Mouse (Mus musculus): ENCODE results near the gene Samd8. TPM values are rescaled to one million over a fixed set of nuclear protein-coding genes. Genes with fewer than 3 reads are reported as not detected.
A peak's percentile ranks its signal among the peaks of the same experiment; 100 is the strongest.

Gene Samd8
- polyA plus RNA-seq, 1 experiment from 2014 or later: 16.9 TPM

DNA sequence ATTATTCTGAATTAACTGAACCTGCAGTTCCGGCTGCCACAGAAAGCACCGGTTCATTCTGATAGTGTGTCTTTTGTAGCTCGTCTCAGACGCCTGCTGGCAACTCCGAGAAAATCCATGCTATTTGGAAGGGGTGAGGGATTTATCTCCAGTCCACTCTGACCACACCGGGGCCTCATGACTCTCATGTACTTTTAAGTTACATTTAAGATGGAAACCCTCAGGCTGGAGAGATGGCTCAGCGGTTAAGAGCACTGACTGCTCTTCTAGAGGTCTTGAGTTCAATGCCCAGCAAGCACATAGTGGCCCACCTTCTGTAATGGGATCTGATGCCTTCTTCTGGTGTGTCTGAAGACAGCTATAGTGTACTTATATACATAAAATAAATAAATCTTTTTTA is 72.0 kb downstream of the Samd8 start:
- Histone ChIP-seq H3K4me3 (no peak overlapping the region), H3K36me3 (no peaks in the 10 kb centered on the region), H3K4me2 (no peak overlapping the region), H3K9me3 (no peaks in the 10 kb centered on the region), H3K27ac (replicated peaks) (0 out of 2 replicates have a peak overlapping the region, but pooled peaks have one; percentile 13), H3K4me1 (replicated peaks) (peaks cover 10% of the 10 kb centered on the region), H3K27me3 (no peaks in the 10 kb centered on the region), H3K9ac (no peak overlapping the region)
- no peak for ATAC-seq (ENCODE audit: low read depth)
- 70% methylated on average over 7 of the region's 7 CpGs for WGBS

DNA sequence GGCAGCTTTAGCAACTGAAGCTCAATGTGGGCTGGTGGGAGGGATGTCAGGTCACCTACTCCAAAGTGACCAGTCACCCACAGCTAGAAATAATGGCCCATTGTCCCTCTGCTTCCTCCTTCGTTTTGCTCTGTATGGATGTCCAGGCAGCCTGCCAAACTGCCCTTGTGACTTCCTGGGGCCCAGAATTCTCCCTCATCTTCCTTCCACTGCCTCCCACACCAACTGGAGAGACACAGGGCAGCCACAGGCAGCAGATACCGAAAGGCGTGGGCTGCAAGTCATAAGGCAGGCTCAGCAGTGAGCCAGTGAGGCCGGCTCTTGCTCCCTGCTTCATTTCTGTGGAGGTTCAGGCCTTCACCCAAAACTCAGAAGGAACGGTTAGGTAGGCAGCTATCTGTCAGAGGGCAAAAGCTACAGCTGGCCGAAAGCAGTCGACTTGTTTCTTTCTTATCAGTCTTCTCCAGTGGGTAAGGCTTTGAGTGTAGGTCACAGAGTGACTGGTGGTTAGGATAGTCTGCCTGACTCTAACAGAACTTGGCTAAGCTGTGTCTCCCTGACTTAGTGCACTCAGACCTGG is 72.6 kb downstream of the Samd8 start:
- H3K4me1 ChIP-seq (replicated peaks): peaks cover 10% of the 10 kb centered on the region
- 65% methylated on average over 7 of the region's 7 CpGs for WGBS
- ATAC-seq (ENCODE audit: low read depth): no peak; the same call in 1 of the 2 replicates
- H3K36me3 ChIP-seq: no peaks in the 10 kb centered on the region
- H3K27me3 ChIP-seq: no peaks in the 10 kb centered on the region
- H3K4me3 ChIP-seq: no peak overlapping the region
- no peak overlapping the region for H3K9ac ChIP-seq
- H3K27ac ChIP-seq (replicated peaks): peak overlapping the region; percentile 42
- H3K9me3 ChIP-seq: no peaks in the 10 kb centered on the region
- H3K4me2 ChIP-seq: no peak overlapping the region

DNA sequence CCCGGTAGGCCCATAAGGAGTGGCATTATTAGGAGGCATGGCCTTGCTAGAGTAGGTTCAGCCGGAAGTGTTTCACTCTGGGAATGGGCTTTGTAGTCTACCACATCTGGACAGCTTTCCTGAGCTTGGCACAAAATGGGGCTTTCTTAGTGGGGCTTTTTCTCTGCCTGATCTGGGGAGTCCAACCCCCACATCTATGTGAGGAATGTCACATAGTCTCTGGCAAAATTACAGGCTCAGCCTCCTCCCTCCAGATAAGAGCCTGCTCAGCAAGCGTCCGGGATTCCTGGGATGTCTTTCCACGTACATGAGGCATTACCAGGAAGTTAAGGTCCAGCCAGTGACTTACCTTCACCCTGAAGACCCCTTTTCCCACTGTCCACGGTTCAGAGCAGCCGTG is 73.6 kb downstream of the Samd8 start:
- no peaks in the 10 kb centered on the region for H3K36me3 ChIP-seq
- no peaks in the 10 kb centered on the region for H3K9me3 ChIP-seq
- no peak overlapping the region for H3K9ac ChIP-seq
- WGBS: 80% methylated on average over 7 of the region's 7 CpGs
- no peak overlapping the region for H3K4me3 ChIP-seq
- no peak for ATAC-seq (ENCODE audit: low read depth)
- no peak overlapping the region for H3K4me2 ChIP-seq
- H3K27ac ChIP-seq (replicated peaks): no peak overlapping the region
- H3K4me1 ChIP-seq (replicated peaks): peaks cover 10% of the 10 kb centered on the region
- H3K27me3 ChIP-seq: no peaks in the 10 kb centered on the region

DNA sequence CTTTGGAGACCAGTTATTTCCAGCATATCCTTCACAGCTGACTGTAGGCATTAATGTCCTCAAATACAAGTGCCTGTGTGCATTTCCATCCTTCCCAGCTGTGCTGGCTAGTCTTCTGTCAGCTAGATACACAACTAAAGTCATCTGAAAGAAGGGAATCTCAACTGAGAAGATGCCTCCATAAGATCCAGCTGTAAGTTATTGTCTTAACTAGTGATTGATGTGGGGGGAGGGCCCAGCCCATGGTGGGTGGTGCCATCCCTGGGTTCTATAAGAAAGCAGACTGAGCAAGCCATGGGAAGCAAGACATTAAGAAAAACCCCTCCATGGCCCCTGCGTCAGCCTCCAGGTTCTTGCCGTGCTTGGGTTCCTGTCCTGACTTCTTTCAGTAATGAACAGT is 74.6 kb downstream of the Samd8 start, which contains the start of gene Vdac2:
Vdac2 (plus strand) TSS at position 301 of the 400 bp plus-strand sequence.
- H3K9ac ChIP-seq: no peak within 1 kb of the TSS
- H3K9me3 ChIP-seq: no peaks in the 10 kb centered on the region
- WGBS: 90% methylated on average over 2 of the region's 2 CpGs
- no peak within 1 kb of the TSS for H3K4me2 ChIP-seq
- H3K36me3 ChIP-seq: no peaks in the 10 kb centered on the region
- ATAC-seq (ENCODE audit: low read depth): no peak
- H3K4me1 ChIP-seq (replicated peaks): peaks cover 10% of the 10 kb centered on the region
- no peaks in the 10 kb centered on the region for H3K27me3 ChIP-seq
- no peak within 1 kb of the TSS for H3K4me3 ChIP-seq
- H3K27ac ChIP-seq (replicated peaks): no peak within 1 kb of the TSS

DNA sequence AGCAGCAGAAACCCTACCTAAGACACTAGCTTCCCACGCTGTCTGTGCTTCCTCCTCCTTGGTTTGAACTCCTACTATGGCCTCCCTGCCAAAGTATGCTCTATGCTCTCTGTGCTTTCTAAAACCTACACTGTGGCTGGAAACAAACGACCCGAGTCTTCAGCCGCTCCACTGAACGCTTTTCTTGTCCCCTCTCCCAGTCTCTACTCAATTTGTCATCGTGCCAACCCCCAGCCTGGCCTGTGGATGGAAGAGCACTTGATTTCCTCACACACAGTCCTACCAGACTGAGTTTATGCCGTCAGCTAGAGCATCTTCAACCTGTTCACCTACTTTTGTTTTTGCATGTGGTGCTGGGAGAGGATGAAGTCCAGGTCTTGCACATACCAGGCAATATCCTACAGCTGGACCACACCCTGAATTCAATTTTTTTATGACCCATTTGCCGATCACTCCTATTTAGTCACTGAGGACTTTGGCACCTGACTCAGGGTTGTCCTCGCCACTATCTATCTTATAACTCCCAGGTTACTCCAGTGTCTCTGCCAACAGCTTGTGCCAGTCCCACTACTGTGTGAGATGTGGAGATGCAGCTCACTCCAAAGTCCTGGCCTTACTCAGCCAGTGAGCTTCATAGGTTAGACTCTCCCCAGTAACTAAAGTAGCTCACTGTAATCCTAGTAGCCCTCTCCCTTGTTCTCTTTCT is 75.6 kb downstream of the Samd8 start:
- no peaks in the 10 kb centered on the region for H3K36me3 ChIP-seq
- H3K27me3 ChIP-seq: no peaks in the 10 kb centered on the region
- ATAC-seq (ENCODE audit: low read depth): no peak

GRCm38 (mm10) chr14:21830876-21831767 is 80.8 kb downstream of the Samd8 start:
- Histone ChIP-seq H3K9ac (peak overlapping the region; percentile 93), H3K27ac (replicated peaks) (peak overlapping the region; percentile 95), H3K36me3 (peaks cover 15% of the 10 kb centered on the region; the same call in 1 of the 2 replicates), H3K9me3 (no peaks in the 10 kb centered on the region), H3K4me3 (peak overlapping the region; percentile 100), H3K4me1 (replicated peaks) (peaks cover 32% of the 10 kb centered on the region), H3K27me3 (no peaks in the 10 kb centered on the region), H3K4me2 (peak overlapping the region; percentile 86)
- peak; percentile 96 for ATAC-seq (ENCODE audit: low read depth)
- under 1% methylated on average over 56 of the region's 73 CpGs for WGBS

More for the DNA sequence above, 75.6 kb downstream of the Samd8 start:
- no peak overlapping the region for H3K4me3 ChIP-seq
- no peaks in the 10 kb centered on the region for H3K9me3 ChIP-seq
- WGBS: 78% methylated on average over 9 of the region's 9 CpGs
- no peak overlapping the region for H3K27ac ChIP-seq (replicated peaks)
- no peak overlapping the region for H3K4me2 ChIP-seq
- H3K9ac ChIP-seq: no peak overlapping the region
- peaks cover 17% of the 10 kb centered on the region for H3K4me1 ChIP-seq (replicated peaks)

GRCm38 (mm10) chr14:21831830-21832403 is 81.6 kb downstream of the Samd8 start:
- peak overlapping the region; percentile 95 for H3K27ac ChIP-seq (replicated peaks)
- H3K9me3 ChIP-seq: no peaks in the 10 kb centered on the region
- ATAC-seq (ENCODE audit: low read depth): peak; percentile 48; the same call in 1 of the 2 replicates
- H3K27me3 ChIP-seq: no peaks in the 10 kb centered on the region
- H3K4me2 ChIP-seq: peak overlapping the region; percentile 86
- WGBS: under 1% methylated on average over 28 of the region's 28 CpGs
- peaks cover 21% of the 10 kb centered on the region for H3K36me3 ChIP-seq
- H3K4me1 ChIP-seq (replicated peaks): peaks cover 32% of the 10 kb centered on the region
- H3K4me3 ChIP-seq: peak overlapping the region; percentile 100
- peak overlapping the region; percentile 93 for H3K9ac ChIP-seq

DNA sequence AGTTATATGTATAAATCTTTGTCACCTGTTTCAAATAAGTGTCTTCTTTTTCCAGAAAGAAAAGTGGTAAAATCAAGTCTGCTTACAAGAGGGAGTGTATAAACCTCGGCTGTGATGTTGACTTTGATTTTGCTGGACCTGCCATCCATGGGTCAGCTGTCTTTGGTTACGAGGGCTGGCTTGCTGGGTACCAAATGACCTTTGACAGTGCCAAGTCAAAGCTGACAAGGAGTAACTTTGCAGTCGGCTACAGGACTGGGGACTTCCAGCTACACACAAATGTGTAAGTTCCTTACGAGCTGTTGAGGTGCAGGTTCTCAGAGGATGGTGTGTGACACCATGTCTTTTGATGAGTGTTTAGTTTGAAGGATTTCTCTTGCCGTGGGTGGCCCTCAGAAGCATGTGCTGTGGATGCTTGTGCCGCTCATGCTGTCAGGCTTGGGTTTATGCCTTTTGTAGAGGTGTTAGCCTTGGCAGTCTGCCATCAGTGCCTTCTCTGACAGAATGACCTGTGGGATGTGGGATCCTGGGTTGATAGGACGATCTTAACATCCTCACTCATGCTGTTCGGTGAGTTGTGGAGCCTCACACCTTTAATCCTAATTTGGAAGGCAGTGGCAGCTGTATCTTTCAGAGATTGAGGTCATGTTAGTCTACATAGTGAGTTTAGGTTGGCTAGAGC is 88.1 kb downstream of the Samd8 start:
- H3K4me2 ChIP-seq: no peak overlapping the region
- peaks cover 9% of the 10 kb centered on the region for H3K4me1 ChIP-seq (replicated peaks)
- H3K27me3 ChIP-seq: no peaks in the 10 kb centered on the region
- no peak overlapping the region for H3K27ac ChIP-seq (replicated peaks)
- peaks cover 87% of the 10 kb centered on the region for H3K36me3 ChIP-seq
- no peak overlapping the region for H3K9ac ChIP-seq
- no peak for ATAC-seq (ENCODE audit: low read depth)
- H3K9me3 ChIP-seq: no peaks in the 10 kb centered on the region
- WGBS: 84% methylated on average over 8 of the region's 8 CpGs
- no peak overlapping the region for H3K4me3 ChIP-seq

- no peak overlapping the region for H3K27ac ChIP-seq (replicated peaks)
- WGBS: 91% methylated on average over 5 of the region's 5 CpGs
- ATAC-seq (ENCODE audit: low read depth): no peak
- no peak overlapping the region for H3K4me3 ChIP-seq
- H3K4me2 ChIP-seq: no peak overlapping the region
- peaks cover 100% of the 10 kb centered on the region for H3K36me3 ChIP-seq
- peaks cover 4% of the 10 kb centered on the region for H3K4me1 ChIP-seq (replicated peaks)
- no peak overlapping the region for H3K9ac ChIP-seq
- H3K27me3 ChIP-seq: no peaks in the 10 kb centered on the region
- no peaks in the 10 kb centered on the region for H3K9me3 ChIP-seq
These were observed 91.7 kb downstream of the Samd8 start for GRCm38 (mm10) chr14:21841819-21842592.

DNA sequence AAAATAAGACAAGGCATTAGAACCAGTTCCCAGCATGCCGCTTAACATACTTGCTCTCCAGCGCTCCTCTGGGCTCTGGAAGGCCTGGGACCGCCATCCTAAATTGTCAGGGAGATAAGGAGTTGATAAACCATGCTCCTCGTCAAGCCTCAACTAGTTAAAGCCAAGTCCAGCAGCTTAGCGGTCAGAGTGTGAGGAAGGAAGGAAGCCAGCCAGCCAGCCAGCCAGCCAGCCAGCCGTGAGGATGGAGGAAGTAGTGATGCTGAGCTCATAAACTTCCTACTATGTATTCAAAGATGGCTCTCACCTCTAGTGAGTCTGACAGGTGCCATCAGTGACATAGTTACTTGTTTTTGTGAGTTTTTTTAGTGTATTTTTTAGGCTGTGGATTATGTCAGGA is 92.9 kb downstream of the Samd8 start:
- Histone ChIP-seq H3K36me3 (peaks cover 88% of the 10 kb centered on the region), H3K27me3 (no peaks in the 10 kb centered on the region), H3K27ac (replicated peaks) (no peak overlapping the region), H3K4me2 (no peak overlapping the region), H3K4me3 (no peak overlapping the region), H3K9ac (no peak overlapping the region), H3K4me1 (replicated peaks) (peaks cover 16% of the 10 kb centered on the region), H3K9me3 (no peaks in the 10 kb centered on the region)
- ATAC-seq (ENCODE audit: low read depth): no peak
- 86% methylated on average over 6 of the region's 6 CpGs for WGBS
